Mouse (Mus musculus) adrenal gland, postnatal 25 days (tissue): ENCODE results near the gene Ulk4. TPM values are rescaled to one million over a fixed set of nuclear protein-coding genes. Genes with fewer than 3 reads are reported as not detected.

Experiments
- DNase-seq: peaks from one replicate; pipeline ENCODE4 v3.0.0; 2021; ENCODE audit warnings: mixed read lengths
- total RNA-seq: library from RNA; stranded (reverse); gene quantifications from 2 replicates; pipeline ENCODE4 v1.2.3, GENCODE M21; 2021

The Ulk4 gene
- total RNA-seq, 1 experiment from 2014 or later: 3.2 TPM

DNA sequence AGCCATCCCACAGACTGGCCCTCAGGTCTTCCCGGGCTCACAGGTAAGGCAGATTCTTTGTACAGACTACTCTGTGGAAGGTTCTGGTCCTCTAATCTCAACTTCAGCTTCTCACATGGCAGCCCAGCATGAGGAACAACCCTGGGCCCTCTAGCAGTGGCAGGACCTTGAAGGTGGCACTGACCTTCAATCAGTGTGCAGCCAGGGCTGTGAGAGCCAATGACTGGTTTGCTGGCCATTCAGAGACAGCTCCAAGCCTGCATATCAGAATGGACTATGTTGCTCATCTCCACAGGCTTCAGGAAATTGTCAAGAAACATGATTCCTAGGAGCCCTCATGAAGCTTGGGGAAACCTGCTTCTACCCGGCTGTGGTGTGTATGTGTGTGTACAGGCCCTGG, 302.8 kb downstream of the Ulk4 start:
- no peak for DNase-seq

DNA sequence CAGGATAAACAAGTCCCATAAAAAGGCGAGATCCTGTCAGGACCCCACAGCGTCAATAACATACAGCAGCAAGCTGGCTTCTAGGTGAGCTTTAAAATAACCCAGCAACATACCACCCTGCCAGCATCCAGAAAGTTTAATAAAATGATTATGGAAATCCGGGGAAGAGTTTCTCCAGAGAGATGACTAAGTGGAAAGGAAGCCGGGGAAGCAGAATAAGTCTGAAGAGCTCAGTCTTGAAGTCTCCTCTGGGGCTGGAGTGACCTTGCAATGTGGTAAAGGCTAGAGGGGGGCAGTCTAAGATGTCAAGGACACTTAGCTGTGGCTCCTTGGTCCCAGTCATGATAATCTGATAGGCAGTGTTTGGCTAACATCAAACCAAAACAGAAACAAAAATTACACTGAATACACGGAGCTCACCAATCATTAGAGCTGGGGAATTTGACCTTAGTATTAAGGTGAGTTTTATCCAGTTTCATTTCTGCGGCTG, 303.9 kb downstream of the Ulk4 start:
- DNase-seq: no peak

DNA sequence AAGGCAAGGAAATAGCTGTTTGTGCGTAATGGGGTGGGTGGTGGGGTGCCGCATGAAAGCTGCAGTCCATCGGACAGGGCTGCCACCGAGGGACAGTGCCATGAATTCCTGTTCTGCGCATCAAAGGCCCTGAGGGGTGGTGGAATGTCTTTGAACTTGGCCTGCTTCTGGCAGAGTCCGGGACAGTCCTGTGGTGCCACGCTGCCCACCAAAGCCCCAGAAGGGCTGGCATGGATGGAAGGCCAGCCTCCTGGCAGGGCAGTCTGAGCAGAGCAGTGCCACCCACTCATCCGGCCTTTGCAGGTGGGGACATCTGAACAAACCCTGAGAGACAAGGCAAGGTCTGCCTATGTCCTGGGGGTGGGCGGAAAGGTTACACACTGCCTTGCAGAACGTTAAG, 312.0 kb downstream of the Ulk4 start:
- DNase-seq: no peak

DNA sequence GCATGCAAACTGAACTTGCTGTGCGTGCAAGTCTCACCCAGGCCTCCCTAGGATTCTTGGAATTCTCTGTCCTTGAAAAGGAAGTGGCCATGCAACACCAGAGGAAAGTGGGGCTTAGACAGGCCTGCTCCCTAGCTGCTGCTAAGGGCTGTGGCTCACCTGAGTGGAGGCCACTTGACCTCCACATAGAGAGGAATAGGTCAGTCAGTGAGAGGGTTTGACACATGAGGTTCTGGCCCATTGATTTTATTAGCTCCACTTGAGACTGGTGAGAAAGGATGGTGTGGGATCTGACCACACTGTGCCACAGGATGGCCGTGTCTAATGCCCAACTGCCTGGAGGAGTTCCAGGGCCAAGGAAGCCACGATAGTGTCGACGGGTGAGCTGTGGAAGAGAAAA, 312.8 kb downstream of the Ulk4 start:
- no peak for DNase-seq

DNA sequence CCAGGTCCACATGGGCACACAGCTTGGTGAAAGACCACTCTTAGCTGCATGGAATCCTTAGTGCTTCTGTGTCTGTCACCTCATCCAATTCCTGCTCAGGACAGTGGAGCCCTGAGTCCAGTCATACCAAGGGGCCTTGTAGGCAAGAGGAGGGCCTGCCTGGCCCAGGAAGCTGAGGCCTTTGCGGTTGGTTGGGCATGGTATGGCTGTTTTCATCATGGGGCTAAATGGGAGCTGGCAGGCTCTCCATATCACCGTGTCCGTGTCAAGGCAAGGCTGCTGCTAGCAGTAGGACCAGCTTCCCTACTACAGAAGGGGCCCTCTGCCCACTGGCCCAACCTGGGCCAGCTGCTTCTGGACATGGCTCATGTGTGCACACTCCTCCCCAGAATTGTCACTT, 313.3 kb downstream of the Ulk4 start:
- no peak for DNase-seq

DNA sequence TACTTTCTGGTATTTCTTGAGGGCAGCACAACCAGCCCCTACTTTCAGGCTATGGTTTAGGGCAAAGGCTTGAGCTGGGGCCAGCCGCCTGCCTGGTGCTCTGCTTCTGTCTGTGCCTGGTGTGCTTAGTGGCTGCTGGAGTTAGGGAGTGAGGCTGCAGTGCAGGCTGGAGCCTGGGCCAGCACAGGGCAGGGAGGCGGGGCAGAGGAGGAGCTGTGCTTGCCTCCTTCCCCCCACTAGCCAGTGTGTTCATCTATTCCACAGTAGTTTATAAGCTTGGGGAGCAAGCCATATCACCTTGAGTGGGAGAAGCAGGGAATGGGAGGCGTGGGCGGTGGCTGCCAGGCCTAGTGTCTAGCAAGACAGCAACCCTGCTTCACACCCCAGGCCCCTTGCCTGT, 313.9 kb downstream of the Ulk4 start:
- no peak for DNase-seq

DNA sequence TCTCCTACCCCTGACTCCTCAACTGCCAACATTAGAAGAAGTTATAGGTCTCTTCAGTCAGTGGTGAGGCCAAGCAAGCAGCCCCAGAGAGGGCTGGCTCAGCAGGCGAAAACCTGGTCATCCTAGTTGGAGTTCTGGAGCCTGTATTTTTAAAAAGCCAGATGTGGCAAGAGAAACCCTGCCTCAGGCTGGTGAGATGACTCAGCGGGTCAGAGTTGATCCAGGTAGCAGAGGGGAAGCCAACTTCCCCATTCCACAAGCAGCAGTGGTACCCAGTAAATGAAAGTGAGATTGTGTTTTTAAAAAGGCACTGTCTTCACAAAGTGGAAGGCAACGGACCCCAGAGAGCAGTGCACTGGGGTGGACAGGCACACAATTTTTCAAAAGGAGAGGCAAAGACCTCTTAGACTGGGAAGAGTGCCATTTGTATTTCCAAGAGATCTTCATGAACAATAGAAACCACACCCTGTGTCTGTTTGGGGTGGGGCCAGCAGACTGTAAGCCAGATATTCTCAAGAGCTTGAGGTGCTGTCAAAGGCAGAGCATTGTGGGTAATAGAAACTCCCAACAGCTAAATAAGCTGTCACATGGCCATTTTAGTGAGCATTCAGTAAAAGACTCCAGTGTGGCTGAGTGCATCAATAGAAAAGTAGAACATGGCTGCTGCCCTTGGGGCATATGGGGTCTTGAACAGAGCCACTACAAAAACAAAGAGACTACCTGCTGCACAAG, 314.9 kb downstream of the Ulk4 start:
- DNase-seq: no peak

DNA sequence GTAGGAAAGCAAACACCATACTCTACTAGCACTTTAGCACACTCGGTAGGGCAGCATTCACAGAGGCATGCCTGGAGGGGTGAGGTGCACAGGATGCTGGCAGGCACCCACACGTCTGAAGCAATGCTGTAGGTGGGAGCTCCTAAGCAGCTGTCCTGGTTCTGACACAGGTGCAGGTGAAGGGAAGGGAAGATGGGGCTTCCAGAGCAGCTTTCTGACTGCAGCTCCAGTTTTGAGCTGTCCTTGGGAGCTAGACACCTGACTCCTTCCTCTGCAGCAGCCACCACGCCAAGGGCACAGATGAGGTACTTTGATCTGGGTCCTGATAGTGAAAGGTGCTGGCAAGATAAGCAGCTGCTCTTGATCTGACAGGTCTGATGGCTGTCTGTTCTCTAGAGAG, 315.5 kb downstream of the Ulk4 start:
- DNase-seq: no peak

DNA sequence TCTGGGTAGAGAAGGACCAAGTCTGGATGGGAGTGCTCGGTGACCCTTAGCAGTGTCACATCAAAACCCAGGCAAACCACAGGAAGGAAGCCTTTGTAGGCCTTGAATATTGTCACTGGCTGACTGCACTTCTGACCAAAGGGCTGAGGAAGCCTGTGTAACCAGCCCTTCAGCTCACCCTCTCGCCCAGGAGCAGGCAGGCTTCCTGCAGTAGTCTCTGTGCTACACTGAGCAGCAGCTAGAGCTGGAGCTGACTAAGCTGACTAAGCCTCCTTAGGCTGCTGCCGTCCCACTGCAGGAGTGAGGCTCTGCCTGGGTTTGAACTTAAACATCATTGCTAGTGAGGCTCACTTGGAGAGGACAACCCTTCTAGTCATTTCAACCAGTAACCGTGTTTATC, 316.4 kb downstream of the Ulk4 start:
- no peak for DNase-seq

DNA sequence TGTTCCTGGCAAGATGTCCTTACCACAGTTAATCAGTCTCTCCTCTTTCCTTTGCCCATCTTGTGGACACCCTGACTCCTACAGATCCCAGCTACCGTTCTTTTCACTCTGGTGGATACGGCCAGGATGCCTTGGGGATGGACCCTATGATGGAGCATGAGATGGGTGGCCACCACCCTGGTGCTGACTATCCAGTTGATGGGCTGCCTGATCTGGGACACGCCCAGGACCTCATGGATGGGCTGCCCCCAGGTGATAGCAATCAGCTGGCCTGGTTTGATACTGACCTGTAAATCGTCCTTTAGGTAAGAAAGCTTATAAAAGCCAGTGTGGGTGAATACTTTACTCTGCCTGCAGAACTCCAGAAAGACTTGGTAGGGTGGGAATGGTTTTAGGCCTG, 317.8 kb downstream of the Ulk4 start:
- no peak for DNase-seq

DNA sequence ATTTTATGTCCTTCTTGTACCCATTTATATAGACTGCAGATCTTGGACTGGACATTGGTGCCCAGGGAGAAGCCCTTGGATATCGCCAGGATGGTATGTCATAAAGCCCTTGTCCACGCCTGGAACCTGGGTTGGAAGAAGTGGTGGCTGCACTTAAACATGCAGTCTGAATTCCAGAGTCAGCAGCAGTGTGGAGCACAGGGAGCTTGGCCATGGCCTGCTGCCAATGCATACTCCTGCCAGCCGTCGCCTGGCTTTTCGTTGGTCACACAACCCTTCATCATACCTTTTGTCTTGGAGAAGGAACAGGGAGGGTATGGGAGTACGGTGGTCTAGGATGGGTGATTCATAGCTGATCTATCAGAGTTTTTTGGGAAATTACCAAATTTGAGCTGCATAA, 318.4 kb downstream of the Ulk4 start:
- DNase-seq: peak; percentile 50

DNA sequence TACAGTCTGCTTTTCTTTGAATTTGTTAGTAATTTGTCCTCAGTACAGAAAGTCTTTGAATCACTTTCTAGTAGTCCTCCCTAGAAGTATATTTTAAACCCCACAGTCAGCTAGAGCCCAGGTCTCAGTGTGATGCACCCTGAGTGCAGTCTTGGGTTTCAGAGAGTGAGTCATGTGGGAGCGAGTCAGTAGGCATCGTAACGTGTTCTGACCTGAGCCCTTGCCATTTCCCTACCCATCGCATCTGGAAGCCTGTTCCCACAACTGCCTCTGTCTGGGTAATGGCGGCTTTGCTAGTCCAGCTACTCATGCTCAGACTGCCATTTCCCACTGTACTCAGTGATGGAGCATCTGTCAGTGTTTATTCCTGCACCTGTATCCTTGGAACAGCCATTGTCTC, 318.9 kb downstream of the Ulk4 start:
- DNase-seq: no peak

DNA sequence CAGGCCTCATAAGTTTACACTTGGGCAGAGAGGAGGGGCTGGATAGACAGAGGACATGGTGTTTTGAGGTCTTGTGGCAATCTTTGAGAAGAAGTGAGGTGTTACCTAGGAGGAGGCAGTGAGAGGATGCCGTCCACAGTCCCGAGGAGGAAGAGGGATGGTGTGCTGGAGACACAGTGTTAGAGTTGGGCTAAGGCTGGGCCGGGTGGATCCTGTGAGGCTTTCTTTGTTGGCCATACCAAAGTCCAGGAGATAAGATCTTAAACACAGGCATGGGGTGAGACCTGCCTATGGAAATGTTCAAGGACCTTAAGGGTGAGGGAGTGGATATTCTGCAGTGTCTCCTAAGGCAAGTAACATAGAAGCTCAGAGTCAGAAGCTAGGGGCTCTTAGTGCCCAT, 325.1 kb downstream of the Ulk4 start:
- DNase-seq: no peak

DNA sequence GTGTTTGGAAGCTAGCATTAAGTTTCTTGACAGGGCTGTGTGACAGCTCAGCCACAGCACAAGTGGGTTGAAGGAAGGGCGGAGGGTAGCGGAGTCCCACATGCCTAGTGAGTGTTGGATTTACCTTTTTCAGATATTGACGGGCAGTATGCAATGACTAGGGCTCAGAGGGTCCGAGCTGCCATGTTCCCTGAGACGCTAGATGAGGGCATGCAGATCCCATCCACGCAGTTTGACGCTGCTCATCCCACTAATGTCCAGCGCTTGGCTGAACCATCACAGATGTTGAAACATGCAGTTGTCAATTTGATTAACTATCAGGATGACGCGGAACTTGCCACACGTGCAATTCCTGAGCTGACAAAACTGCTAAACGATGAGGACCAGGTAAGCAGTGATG, 326.2 kb downstream of the Ulk4 start:
- DNase-seq: no peak

DNA sequence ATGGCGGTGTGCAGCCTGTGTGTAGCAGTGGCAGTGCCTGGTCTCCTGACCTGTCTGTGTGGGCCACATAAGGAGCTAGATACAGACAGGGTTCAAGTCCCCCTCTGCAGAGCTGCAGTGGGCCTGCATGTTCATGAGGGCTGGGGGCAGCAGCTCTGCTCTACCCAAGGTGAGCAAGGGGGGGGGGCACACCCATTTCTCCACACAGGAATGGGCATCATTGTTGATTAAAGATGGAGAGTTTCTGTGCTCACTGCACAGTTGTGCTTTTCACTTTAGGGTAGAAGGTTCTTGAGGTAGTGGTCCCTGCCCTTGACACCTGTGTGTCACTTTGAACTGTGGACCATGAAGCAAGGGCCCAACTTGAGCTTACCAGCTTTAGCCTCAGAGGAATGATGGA, 328.2 kb downstream of the Ulk4 start:
- no peak for DNase-seq

DNA sequence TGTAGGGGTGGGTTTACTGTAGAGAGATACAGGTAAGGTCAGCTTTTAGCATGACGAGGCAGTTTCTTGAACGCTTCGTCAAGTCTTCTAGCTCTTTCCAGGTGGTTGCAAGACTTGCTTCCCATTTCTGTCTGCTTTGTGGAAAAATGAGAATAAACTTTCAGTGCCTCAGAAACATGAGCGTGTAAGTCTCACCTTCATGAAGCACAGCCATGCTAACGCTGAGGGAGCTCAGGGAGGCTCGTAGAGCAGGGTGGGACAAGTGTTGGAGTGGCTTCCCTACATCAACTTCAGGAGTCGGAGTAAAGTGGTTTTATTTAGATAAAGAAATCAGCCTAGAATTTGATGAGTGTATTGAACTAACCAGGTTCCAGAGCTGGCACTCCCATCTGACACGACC, 330.9 kb downstream of the Ulk4 start:
- no peak for DNase-seq

DNA sequence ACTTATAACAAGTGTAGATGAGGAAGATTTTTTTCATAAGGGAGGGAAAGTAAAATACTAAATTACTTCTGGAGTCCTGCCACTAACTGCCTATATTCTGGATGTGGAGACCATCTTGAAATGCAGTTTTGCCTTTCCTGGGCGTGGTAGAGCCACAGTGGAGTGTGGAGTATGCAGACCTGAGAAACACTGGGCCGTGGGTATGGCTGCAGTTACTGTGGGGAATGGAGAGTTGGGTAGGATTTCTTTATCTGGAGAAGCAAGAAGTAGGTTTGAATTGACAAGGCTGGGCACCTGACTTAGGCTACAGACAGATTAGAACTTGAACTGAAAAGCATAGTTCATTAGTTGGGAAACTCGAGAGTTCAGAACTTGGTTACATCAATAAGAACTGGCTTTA, 332.8 kb downstream of the Ulk4 start:
- DNase-seq: no peak

DNA sequence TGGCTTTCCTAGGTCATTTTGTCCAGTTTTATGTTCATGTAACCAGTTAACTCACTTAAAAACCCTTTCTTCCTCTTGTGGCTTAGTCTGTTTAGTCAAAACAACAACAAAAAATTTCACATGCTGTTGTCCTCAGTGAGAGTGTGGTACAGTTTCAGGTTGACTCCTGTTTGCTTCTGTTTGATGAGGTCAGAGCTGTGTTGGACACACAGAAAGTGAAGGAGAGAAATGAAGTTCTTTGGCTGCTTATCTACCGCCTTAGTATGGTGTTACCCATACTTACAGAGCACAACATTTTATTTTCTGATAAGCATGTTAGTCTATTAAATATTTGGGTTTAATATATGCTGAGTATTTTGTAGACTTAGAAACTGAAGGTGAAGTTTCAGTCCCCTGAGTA, 333.2 kb downstream of the Ulk4 start:
- DNase-seq: no peak

DNA sequence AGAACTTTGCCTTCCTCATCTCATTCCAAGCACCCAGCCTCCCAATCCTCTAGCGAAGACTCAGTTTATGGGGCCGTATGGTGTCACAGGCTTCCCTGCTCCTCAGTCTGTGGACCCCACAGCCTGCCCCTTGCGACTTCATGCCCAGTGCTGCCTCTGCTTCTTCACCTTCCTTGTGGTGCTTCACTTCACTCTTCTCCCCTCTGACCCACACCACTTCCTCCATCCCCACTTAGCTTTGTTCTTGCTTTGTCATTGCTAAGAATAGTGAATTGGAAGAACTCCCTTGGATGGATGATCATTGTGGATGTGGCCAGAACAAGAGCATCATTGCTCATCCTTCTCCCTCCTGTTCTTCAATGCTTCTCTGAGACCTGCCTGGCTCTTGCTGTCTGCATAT, 336.1 kb downstream of the Ulk4 start:
- DNase-seq: no peak

DNA sequence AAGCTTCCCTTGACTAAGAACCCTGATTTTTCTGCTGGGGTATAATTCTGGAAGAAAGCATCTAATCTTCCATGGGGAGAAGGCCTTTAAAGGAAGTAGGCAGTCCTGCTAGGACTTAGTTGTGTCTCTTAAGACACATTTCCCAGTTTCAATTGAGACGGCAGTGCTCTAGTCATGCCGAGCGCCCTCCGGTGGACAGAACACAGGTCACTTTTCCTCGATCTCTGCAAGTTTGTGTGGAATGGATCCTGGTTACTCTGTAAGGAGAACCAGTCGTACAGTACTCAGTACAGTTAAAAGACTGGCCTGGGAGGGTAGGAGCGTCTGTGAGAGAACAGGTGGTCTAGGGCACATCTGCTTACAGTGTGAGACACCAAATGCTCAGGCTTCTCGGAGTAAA, 340.6 kb downstream of the Ulk4 start:
- peak; percentile 72 for DNase-seq

DNA sequence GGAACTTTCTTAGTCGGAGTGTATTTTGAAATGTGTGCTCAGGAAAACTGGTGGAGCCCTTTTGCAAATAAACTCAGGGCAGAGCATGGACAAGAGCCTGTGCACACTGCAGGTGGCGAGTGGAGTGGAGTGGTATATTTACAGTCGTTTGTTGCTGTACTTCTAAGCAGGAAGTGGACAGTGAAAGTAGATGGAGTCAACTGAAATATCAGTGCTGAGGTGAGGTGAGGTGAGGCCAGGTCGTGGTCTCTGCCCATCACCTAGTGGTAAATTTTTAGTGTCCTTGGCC, 341.4 kb downstream of the Ulk4 start:
- no peak for DNase-seq

DNA sequence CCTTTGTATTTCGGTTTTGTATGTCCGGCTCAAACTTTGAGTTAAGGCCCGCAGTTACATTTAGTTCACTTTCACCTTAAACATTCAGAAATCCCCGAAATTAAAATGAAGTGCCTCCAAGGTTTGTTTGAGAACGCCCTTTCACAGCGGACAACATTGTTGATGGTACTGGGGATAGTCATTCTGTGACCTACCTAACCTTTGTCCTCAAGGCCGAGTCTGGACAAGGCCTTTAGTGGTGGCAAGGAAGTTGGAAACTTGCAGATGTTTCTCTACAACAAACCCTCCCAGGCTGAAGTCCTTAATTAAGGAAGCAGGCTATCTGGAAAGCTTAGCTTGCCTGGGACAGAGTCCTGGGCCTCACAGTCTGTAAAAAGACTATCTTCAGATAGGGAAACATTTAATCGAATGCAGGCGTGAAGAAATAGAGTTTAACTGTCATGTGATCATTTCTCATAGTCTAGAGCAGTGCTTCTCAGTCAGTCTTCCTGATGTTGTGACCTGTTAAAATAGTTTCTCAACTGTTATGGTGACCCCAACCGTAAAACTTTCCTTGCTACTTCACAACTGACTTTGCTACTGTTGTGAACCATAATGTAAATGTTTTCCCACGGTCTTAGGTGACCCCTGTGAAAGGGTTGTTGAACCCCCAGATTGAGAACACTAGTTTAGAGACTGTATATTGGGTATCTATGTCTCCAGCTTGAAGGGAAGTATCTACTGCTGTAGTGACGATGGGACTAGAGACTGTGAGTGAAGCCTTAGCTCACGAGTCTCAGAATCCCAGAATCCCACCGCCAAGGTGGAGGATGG, 342.0 kb downstream of the Ulk4 start:
- DNase-seq: no peak

DNA sequence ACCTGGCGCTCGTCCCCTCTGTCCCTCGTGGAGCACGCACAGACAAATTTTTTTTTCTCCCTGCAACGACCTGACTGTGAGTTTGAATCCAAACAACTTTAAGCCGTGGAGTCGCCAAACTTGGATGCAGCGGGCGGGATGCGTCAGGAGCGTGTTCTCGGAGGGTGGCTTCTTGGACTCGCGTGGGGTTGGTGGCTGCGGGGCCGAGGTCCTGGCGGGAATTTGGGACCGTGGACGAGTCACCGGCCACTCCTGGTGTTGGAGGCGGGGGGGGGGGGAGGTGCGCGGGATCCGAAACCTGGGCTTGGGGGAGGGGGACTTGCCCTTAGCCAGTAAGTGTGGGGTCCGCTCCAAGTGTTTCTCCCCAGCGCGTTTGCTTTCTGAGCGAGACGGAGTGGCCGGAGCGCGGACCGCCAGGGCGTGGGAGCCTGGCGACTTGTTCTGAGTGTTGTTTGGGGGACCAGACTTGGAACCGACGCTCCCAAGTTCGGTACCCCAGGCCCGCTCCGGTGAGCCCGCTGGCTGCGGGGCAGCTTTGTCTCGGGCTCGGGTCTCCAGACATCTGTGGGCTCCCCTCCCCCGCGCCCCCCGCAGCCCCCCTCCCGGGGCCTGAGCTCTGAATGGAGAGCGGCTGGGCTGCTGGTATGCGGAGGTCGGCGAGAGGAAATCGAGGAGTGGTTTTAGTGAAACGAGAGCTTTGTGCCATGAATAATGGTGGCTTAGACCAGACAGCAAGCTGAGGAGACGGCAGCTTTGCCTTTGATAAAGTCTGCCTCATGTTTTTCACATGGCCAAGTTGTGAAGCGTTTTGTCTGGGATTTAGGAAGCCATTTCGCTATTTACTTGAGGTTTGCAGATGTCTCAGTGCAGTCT, 342.9 kb downstream of the Ulk4 start:
- DNase-seq: peak; percentile 40
